Mouse (Mus musculus): ENCODE measurements around the gene Pdss2.
"Not testable (repeated sequence)": the region's sequence is repeated elsewhere in the genome, so short reads cannot be mapped to it uniquely, and the experiment has no call there.

The Pdss2 gene

DNA sequence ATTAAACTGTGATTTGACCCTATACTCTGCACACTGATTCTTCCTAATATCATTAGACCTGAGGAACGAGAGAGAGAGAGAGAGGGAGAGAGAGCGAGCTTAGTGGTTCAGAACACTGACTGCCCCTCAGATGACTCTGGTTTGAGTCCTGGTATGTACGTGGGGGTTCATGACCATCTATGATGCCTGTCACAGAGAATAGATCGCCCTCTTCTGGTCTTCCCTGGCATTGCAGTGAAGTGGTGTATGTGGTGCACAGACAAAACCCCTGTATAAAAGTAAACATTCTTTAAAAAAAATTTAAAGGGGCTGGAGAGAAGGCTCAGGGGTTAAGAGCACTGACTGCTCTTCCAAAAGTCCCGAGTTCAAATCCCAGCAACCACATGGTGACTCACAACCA, 157.0 kb downstream of the Pdss2 start:
- DNase-seq: peak; percentile 27 to 68

DNA sequence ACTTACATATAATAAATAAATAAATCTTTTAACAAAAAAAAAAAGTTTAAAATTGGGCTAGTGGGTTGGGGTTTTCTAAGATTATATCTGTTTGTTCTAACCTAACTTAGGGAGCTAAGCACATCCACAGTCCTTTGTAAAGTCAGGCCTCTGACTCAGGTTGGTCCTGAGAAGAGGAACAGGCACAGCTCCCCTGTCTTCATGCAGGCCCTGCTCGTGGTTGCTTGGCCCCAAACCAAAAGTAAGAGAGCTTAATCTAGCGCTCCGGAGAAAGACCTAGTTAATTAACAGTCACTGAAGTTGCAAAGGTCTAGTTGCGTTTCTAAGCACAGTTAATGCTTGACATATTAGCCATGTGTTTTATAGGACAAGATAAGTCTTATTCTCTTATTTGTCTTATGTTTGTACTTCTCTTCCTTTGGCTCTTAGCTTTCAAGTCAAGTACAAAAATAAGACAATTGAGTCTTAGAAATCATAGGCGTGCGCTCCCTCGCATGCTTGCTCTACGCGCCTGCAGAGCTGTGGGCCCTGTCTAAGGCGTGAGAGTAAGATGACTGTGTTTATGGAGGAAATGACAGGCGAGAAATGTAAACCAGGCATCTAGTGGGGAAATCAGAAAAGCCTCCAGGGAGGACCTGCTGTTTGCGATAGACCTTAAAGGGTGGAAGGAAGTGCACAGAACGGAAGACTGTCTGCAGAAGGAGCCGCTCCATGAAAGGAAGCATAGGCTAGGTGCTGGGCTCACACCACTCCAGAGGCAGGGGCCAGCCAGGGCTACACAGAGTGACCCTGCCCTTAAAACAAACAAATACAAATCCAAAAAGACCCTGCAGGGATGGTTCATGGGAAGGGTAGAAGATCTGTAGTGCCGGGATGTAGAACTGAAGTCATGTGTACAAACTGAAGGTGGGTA, 157.7 kb downstream of the Pdss2 start:
- peak; percentile 70 to 83 for DNase-seq

DNA sequence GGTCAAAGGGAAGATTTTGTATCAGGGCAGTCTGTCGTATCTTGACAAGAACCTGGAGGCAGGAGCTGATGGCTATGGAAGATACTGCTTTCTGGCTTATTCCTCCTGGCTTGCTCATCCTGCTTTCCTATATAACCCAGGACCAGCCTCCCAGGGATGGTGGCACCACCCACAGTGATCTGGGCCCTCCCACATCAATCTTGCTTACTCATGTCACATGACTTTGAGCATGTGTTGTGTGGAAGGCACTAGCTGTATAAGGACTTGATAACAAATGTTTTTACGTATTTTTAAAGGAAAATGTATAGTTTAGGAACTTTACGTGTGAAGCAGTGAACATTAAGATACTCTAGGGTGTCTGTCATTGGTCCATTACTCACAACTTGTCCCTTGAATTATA, 161.4 kb downstream of the Pdss2 start:
- DNase-seq: no peak

DNA sequence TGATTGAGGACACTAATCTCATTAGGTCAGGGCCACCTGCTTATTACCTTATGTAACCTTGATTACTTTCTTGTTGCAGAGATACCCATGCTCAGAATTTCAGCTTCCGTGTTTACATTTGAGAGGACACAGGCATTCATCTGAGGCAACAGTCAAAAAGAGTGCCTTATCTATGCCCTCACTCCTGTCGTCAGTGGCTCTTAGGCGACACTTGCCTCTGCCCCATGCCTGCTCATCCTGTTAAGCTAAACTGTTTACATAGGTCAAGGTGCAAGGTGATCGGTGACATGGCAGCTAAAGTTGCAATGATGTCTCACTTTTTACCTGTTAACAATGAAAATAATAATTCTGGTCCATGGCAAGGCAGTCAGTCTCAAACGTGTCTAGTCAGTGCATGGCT, 163.3 kb downstream of the Pdss2 start:
- DNase-seq: no peak

- DNase-seq: no peak
Measured at GRCm38 (mm10) chr10:43392921-43393320, 171.6 kb downstream of the Pdss2 start.

DNA sequence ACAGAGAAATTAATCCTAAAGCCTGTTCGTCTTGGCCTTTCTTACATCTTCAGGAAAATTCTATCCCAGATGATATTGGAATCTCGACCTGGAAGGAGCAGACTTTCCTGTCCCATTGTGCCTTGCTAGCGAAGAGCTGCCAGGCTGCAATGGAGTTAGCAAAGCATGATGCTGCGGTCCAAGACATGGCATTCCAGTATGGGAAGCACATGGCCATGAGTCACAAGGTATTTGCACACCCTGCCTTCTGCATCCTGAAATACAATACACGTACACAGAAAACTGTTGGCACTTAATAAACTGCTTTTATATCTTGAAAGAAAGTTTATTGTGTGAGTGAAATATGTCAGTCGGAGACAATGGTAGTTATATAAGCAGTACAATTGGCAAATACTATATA, 172.5 kb downstream of the Pdss2 start:
- DNase-seq: no peak

DNA sequence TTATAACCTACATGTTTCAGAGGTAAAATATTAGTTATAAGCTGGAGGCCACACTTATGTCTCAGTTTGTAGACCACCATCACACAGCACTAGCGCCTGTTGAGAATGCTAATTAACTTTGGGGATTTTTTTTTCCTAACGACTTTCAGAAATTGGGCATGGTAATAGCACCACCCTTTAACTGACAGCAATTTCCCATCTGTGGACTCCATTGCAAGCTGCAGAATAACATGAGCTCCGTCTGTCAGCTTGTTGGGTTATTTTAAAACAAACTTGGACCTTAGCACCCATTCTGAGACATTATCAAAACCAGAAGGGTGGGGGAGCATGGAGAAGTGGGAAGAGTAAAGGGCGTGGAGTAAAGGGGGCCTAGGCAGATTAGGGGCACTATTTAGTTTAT, 174.5 kb downstream of the Pdss2 start:
- DNase-seq: no peak

DNA sequence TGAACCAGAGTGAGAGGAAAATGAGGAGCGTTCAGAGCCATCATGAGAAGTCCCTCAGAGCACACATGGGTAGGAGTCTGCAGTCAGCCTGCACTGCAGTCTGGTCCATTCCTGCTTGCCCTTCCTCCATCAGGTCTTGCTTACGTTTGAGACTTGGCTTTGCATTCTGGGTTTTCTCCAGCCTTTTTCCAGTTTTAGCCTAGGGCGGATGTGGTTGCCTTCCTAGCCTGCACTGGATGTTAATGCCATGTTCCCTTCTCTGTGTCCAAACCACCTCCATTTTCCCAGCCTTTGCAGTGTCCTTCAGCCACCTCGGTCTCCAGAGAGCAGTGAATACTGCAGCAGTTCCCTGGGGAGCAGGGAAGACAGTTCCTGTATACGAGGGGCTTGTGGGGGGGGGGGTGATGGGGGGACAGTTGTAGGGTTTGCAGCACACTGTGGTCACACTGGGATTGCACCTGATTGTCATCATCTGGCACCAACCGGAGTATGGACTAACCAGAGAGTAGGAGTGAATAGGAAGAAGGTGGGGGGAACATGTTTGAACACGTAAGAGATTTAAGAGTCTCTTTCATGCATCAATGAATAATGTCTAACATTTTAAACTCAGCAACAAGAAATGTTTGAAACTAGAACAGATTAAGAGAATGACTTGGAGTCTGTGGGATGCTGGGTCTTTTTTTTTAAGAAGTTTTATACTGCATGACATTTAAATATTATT, 178.5 kb downstream of the Pdss2 start:
- no peak for DNase-seq

DNA sequence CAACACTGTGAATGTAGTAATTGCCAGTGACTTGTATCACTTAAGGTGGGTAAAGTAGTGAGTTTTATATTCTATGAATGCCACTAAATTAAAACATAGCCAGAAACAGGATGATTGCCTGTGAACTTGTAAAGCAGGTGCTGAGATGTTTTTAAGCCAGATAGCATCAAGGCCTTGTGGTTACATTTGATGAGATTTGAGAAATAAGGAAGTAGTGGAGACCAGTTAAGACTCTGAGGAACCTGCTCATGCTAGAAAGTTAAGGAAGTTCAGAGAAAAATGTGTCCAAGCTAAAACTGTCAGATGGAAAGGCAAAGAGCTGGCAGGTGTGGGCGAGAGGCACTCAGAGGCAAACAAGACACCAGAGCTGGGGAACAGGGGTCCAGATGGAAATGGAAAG, 184.8 kb downstream of the Pdss2 start:
- DNase-seq: no peak

DNA sequence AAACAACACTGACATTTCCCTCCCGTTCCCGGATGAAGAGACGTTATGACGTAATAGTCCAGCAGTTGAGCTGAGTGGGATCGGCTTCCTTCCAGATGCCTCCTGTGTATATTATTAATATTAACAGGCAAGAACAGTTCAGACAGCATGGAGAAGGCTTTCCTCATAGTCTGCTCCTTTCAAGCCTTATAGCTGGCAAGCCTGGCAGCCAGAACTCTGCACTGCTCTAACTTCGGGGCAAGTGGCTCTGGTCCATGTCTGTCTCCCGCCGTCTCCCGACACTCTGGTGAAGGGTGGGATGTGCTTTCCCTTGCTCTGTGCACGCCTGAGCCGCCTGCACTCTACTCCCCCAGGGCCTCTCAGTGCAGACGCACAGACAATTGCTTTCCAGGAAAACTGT, 185.6 kb downstream of the Pdss2 start:
- DNase-seq: no peak

- DNase-seq: no peak
Measured at GRCm38 (mm10) chr10:43409506-43410230, 188.4 kb downstream of the Pdss2 start.

GRCm38 (mm10) chr10:43411164-43411563, 189.9 kb downstream of the Pdss2 start:
- DNase-seq: not testable (repeated sequence)

GRCm38 (mm10) chr10:43417346-43417745, 196.1 kb downstream of the Pdss2 start:
- DNase-seq: no peak

DNA sequence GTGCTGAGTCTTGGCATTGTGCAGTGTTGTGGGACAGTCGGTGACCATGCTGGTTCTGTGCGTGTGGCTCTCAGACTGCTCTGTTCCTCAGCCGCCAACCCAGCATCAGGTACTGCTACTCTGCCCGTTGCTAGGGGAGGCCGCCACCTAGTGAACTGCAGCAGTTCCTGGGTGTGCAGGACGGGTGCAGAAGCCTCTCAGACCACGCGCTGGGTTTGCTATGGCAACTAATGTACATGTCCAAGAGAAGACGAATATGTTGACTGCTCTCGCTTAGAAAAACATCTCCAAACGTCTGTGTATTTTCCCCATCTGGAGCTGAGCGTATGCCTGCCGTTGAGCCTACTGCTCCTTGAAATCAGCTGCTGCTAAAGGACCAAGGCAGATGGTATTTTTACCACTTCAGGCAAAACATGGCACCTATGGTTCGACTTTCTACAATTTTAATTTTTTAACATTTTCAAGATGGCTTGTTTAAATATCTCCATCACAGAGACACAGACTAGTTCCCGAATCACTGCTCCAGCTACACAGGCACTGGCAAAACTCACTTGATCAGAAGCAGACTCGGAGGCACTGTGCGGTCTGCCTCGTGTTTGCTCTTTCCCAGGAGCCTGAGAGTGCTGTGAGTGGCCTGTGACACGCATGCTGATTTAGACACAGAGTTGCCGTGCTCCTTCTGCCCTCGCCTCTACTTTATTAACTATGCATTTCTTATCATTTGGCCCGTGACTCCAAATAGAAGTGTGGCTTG, 199.6 kb downstream of the Pdss2 start:
- DNase-seq: no peak

DNA sequence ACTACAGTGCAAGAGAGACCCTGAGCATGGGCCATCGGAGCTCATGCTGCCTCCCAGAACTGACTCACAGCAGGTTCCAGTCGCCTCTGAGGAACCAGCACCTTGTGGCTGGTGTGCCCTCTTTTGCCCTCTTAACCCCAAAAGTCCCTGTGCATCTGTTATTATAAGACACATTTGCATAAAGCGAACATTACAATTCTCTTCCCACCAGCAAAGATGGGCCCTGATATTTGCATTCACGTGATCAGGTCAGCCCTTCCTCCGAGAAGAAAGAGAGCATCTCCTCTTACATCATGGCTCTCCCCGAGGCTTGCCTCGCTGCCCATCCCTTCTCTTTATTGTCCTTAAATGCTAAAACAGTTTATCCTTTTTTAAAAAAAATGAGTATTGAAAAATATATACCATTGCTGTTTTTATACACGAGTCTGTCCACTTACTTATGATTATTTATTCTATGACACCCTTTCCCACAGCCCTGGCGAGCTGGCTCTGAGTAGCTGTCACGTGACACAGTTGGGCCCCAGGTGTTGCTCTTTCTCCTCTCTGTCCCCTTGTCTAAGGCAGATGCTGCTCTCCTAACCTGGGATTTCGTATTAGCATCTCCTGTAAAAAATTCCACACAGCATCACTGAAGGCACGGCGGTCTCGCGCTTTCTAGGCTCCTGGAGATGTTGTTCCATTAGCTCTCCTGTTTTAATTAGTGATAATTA, 200.9 kb downstream of the Pdss2 start:
- no peak for DNase-seq

GRCm38 (mm10) chr10:43424545-43424944, 203.3 kb downstream of the Pdss2 start:
- DNase-seq: no peak

GRCm38 (mm10) chr10:43430606-43431005, 209.3 kb downstream of the Pdss2 start:
- peak in 1 of 2 experiments; percentile 32 for DNase-seq

- peak; percentile 12 to 28 for DNase-seq
Measured at GRCm38 (mm10) chr10:43434326-43434725, 213.0 kb downstream of the Pdss2 start.

DNA sequence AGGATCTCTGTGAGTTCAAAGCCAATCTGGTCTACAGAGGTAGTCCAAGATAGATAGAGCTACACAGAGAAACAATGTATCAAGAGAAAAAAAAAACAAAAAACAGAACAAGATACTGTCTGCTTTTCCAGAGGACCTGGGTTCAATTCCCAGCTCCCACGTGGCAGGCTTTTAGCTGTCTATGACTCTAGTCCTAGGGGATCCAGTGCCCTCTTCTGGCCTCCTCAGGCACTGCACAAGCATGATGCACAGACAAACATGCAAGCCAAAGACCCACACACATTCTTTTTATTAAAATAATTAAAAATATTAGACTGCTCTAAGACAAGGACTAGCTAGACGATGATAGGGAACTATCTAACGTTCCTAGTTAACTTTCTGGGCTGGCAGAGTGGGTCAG, 214.5 kb downstream of the Pdss2 start:
- no peak for DNase-seq

DNA sequence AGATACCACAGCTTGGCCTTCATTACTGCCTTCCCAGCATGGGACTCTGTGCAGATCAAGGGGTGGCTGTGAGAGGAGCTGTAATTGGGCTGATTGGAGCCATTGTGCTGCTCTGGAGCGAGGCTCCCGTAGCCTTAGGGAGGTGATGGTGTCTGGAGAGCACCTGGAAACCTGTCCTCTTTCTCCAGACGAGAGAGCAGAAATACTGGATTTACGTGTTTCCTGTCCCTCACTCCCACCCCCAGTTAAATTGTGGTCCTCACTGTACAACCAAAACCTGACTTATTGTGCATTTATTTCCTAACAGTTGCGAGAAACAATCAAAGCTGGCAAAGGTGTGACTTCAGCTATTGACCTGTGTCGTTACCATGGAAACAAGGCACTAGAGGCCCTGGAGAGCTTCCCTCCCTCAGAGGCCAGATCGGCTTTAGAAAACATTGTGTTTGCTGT, 218.2 kb downstream of the Pdss2 start:
- peak; percentile 8 to 13 for DNase-seq

DNA sequence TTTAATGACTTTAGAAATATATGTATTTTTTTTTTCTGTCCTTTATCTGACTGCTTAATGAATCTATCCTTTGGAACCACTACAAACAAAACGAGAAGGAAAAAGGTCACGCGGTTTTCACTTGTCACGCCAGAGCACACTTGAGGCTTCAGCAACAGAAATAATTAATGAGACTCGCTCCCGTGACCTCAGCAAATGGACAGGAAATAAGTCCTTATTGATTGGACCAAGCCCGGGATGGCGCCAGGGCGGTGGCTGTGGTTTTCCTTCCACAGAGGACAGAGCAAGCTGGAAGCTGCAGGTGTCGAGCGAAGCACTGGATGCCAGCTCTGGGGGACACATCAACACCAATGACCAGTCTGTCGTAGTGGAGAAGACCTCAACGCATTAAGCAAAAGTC, 218.8 kb downstream of the Pdss2 start:
- DNase-seq: peak; percentile 59 to 71

All from kidney, adult 8-10 months (tissue).